Mouse (Mus musculus) MEL (cell line): Measurements from ENCODE around the gene Lcmt2. TPM values are rescaled to one million over a fixed set of nuclear protein-coding genes. Genes with fewer than 3 reads are reported as not detected.
"Not testable (repeated sequence)": the region's sequence is repeated elsewhere in the genome, so short reads cannot be mapped to it uniquely, and the experiment has no call there.

Experiments
- DNase-seq: peaks from one replicate; pipeline ENCODE4 v3.0.0; 2011; ENCODE audit warnings: low read depth, low spot score
- H3K27ac ChIP-seq: 2 replicates; pipeline ENCODE4 v1.5.1; 2012; ENCODE audit warnings: low read depth, mild to moderate bottlenecking, control low read depth, low read length, moderate library complexity; ENCODE audit not compliant: control insufficient read depth
- H3K27me3 ChIP-seq, 2 experiments: fragments of 150-350 bp in 1 of 2; sonication (generic) in 1 of 2; 2 replicates each; pipeline ENCODE4 v1.6.1; 2012; ENCODE audit warnings: low read length in 2 of 2, mild to moderate bottlenecking in 2 of 2, improper control_type of control experiment in 1 of 2, moderate library complexity in 1 of 2; ENCODE audit not compliant: insufficient read depth in 2 of 2, control insufficient read depth in 1 of 2
- H3K36me3 ChIP-seq, 2 experiments: 2 replicates each; pipeline ENCODE4 v1.6.1; 2012 to 2014; ENCODE audit warnings: low read length in 2 of 2, improper control_type of control experiment in 1 of 2, inconsistent platforms in 1 of 2, mild to moderate bottlenecking in 1 of 2; ENCODE audit not compliant: insufficient read depth in 2 of 2, control insufficient read depth in 1 of 2
- H3K4me1 ChIP-seq, 2 experiments: fragments of 150-350 bp in 1 of 2; sonication (generic) in 1 of 2; 2 replicates each; pipeline ENCODE4 v1.6.1; 2012; ENCODE audit warnings: low read length in 2 of 2, improper control_type of control experiment in 1 of 2, mild to moderate bottlenecking in 1 of 2; ENCODE audit not compliant: insufficient read depth in 2 of 2, control insufficient read depth in 1 of 2
- H3K4me3 ChIP-seq, 2 experiments: fragments of 150-350 bp in 1 of 2; sonication (generic) in 1 of 2; 2 replicates each; pipeline ENCODE4 v1.5.1; 2012; ENCODE audit warnings: low read depth in 2 of 2, low read length in 2 of 2, mild to moderate bottlenecking in 2 of 2, moderate library complexity in 2 of 2, control low read depth in 1 of 2, improper control_type of control experiment in 1 of 2; ENCODE audit not compliant: control insufficient read depth in 1 of 2, insufficient read depth in 1 of 2
- H3K79me2 ChIP-seq: 2 replicates; pipeline ENCODE4 v1.6.1; 2012; ENCODE audit warnings: mild to moderate bottlenecking, low read length, moderate library complexity; ENCODE audit not compliant: control insufficient read depth, poor library complexity, insufficient read depth
- H3K9ac ChIP-seq: 2 replicates; pipeline ENCODE4 v1.6.1; 2012; ENCODE audit warnings: low read depth, mild to moderate bottlenecking, control low read depth, low read length, moderate library complexity; ENCODE audit not compliant: control insufficient read depth, poor library complexity, severe bottlenecking
- H3K9me3 ChIP-seq: fragments of 150-350 bp; sonication (generic); replicated peaks from 2 replicates; pipeline ENCODE4 v1.6.1; 2012; ENCODE audit warnings: mild to moderate bottlenecking, low read length, improper control_type of control experiment, moderate library complexity; ENCODE audit not compliant: insufficient read depth
- BHLHE40 ChIP-seq: IDR thresholded peaks from 2 replicates; pipeline ENCODE4 v1.6.1; 2012; ENCODE audit warnings: low read depth, mild to moderate bottlenecking, inconsistent platforms, low read length, improper control_type of control experiment, borderline replicate concordance
- CHD1 ChIP-seq: IDR thresholded peaks from 2 replicates; pipeline ENCODE4 v1.6.1; 2012; ENCODE audit warnings: low read depth, mild to moderate bottlenecking, inconsistent platforms, low read length, improper control_type of control experiment
- CHD2 ChIP-seq: IDR thresholded peaks from 2 replicates; pipeline ENCODE4 v1.6.1; 2011; ENCODE audit warnings: low read length, improper control_type of control experiment
- CTCF ChIP-seq, 3 experiments: IDR thresholded peaks in 2 of 3; conservative IDR thresholded peaks in 1 of 3; 2 replicates each; pipeline ENCODE4 v1.5.1; 2011 to 2012; ENCODE audit warnings: low read length in 3 of 3, low read depth in 2 of 3, mild to moderate bottlenecking in 2 of 3, improper control_type of control experiment in 1 of 3, inconsistent platforms in 1 of 3, mixed read lengths in 1 of 3, moderate library complexity in 1 of 3; ENCODE audit not compliant: control insufficient read depth in 1 of 3, insufficient read depth in 1 of 3, poor library complexity in 1 of 3, severe bottlenecking in 1 of 3
- E2F4 ChIP-seq: IDR thresholded peaks from 2 replicates; pipeline ENCODE4 v1.6.1; 2011; ENCODE audit warnings: low read depth, low read length, improper control_type of control experiment, borderline replicate concordance
- ELF1 ChIP-seq: IDR thresholded peaks from 2 replicates; pipeline ENCODE4 v1.6.1; 2014; ENCODE audit warnings: low read depth, mild to moderate bottlenecking, inconsistent platforms, low read length, improper control_type of control experiment, moderate library complexity
- EP300 ChIP-seq, 2 experiments: IDR thresholded peaks; 2 replicates each; pipeline ENCODE4 v1.6.1; 2011; ENCODE audit warnings: improper control_type of control experiment in 2 of 2, low read length in 2 of 2, low read depth in 1 of 2, mild to moderate bottlenecking in 1 of 2
- GABPA ChIP-seq: IDR thresholded peaks from 2 replicates; pipeline ENCODE4 v1.6.1; 2012; ENCODE audit warnings: low read depth, mild to moderate bottlenecking, inconsistent platforms, low read length, improper control_type of control experiment, moderate library complexity
- GATA1 ChIP-seq: IDR thresholded peaks from 2 replicates; pipeline ENCODE4 v1.6.1; 2011; ENCODE audit warnings: low read depth, low read length, improper control_type of control experiment
- JUND ChIP-seq: IDR thresholded peaks from 2 replicates; pipeline ENCODE4 v1.6.1; 2011; ENCODE audit warnings: low read depth, mild to moderate bottlenecking, improper control_type of control experiment, low read length
- MXI1 ChIP-seq: IDR thresholded peaks from 2 replicates; pipeline ENCODE4 v1.6.1; 2011; ENCODE audit warnings: mild to moderate bottlenecking, low read depth, low read length, improper control_type of control experiment
- MYB ChIP-seq: IDR thresholded peaks from 2 replicates; pipeline ENCODE4 v1.6.1; 2011; ENCODE audit warnings: mild to moderate bottlenecking, low read depth, low read length, improper control_type of control experiment
- MYC ChIP-seq: IDR thresholded peaks from 2 replicates; pipeline ENCODE4 v1.6.1; 2011; ENCODE audit warnings: low read depth, mild to moderate bottlenecking, low read length, improper control_type of control experiment, moderate library complexity
- NELFE ChIP-seq: IDR thresholded peaks from 2 replicates; pipeline ENCODE4 v1.6.1; 2011; ENCODE audit warnings: low read depth, low read length, improper control_type of control experiment
- SIN3A ChIP-seq: IDR thresholded peaks from 2 replicates; pipeline ENCODE4 v1.6.1; 2012; ENCODE audit warnings: low read length, improper control_type of control experiment, inconsistent platforms
- SMC3 ChIP-seq: IDR thresholded peaks from 2 replicates; pipeline ENCODE4 v1.6.1; 2011; ENCODE audit warnings: low read depth, low read length, improper control_type of control experiment
- TBP ChIP-seq: IDR thresholded peaks from 2 replicates; pipeline ENCODE4 v1.8.0; 2011; ENCODE audit warnings: low read depth, low read length, improper control_type of control experiment
- TCF12 ChIP-seq: IDR thresholded peaks from 2 replicates; pipeline ENCODE4 v1.6.1; 2014; ENCODE audit warnings: low read depth, mild to moderate bottlenecking, inconsistent platforms, low read length, improper control_type of control experiment, moderate library complexity
- ZC3H11A ChIP-seq: IDR thresholded peaks from 2 replicates; pipeline ENCODE4 v1.6.1; 2012; ENCODE audit warnings: low read depth, mild to moderate bottlenecking, inconsistent platforms, low read length, improper control_type of control experiment
- ZKSCAN1 ChIP-seq: IDR thresholded peaks from 2 replicates; pipeline ENCODE4 v1.6.1; 2012; ENCODE audit warnings: low read depth, mild to moderate bottlenecking, inconsistent platforms, low read length, improper control_type of control experiment, moderate library complexity
- ZNF384 ChIP-seq: IDR thresholded peaks from 2 replicates; pipeline ENCODE4 v1.6.1; 2012; ENCODE audit warnings: low read depth, mild to moderate bottlenecking, inconsistent platforms, low read length, improper control_type of control experiment
- polyA plus RNA-seq, 2 experiments: library from polyadenylated mRNA; stranded (reverse) in 1 of 2; unstranded in 1 of 2; fragments of >175 nt in 1 of 2; fragments of >200 nt in 1 of 2; gene quantifications; 2 replicates each; pipeline versions ENCODE4 v1.2.1 to v1.2.4; 2012; ENCODE audit warnings: low replicate concordance in 2 of 2, low read depth in 1 of 2; ENCODE audit not compliant: insufficient read length in 2 of 2, insufficient read depth in 1 of 2, missing spikeins in 1 of 2
- total RNA-seq: library from RNA; depleted of rRNA; stranded (reverse); fragments of 300-350 nt; gene quantifications from 2 replicates; pipeline ENCODE4 v1.2.3, GENCODE M21; 2012

Lcmt2 gene
- total and polyA plus RNA-seq, 3 experiments: 12.9 to 13.2 TPM; not detected in 1

GRCm38 (mm10) chr2:121126302-121126701 lies 14.2 kb downstream of the Lcmt2 start:
- H3K4me1 ChIP-seq: peaks cover 9 to 12% of the 10 kb centered on the region in 2 experiments
- not testable (repeated sequence) for H3K9ac ChIP-seq, H3K9me3 ChIP-seq, H3K27me3 ChIP-seq, H3K27ac ChIP-seq, H3K79me2 ChIP-seq, H3K4me3 ChIP-seq, H3K36me3 ChIP-seq
- DNase-seq: peak; percentile 57
- TF ChIP-seq SIN3A (0 out of 2 replicates have a peak, but pooled peaks have one; percentile 2), TBP (peak; percentile 96), GATA1 (0 out of 2 replicates have a peak, but pooled peaks have one; percentile 3), EP300 (IDR thresholded peaks at IDR 0.05; ENCODE audit: low read depth in 1 of 2, low read length in 2 of 2) (peak in 1 of 2 experiments; percentile 63; a peak in 1 of 4 replicates)

DNA sequence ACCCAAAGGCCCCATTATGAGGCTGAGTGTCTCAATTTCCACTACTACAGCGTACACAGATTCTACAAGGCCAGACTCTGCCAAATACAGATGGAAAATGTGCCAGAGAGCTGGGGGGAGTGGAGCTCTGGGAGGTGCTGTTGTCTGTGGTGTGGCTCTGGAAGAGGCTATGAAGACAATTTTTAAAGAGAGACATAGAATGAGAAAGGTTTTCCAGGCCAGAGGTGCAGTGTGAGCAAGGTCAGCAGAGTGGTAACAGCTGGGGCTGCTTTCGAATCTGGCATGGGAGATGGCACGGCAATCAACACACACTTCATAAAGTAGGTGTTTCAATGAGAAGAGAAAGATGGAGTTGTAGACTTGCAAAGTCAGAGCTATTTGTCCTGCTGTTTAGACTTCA lies 21.2 kb downstream of the Lcmt2 start:
- Histone ChIP-seq H3K4me1 (peaks cover 0 to 3% of the 10 kb centered on the region in 2 experiments; a peak in 1 of 4 replicates), H3K27ac (no peak overlapping the region), H3K9me3 (no peaks in the 10 kb centered on the region), H3K27me3 (peaks cover 7 to 22% of the 10 kb centered on the region in 2 experiments), H3K4me3 (no peak overlapping the region), H3K9ac (no peak overlapping the region), H3K79me2 (no peaks in the 10 kb centered on the region), H3K36me3 (no peaks in the 10 kb centered on the region)
- no peak for DNase-seq
- no peak for TF ChIP-seq BHLHE40
- no peak for TF ChIP-seq CHD2
- no peak for TF ChIP-seq ZC3H11A
- no peak for TF ChIP-seq SMC3
- TF ChIP-seq GABPA: no peak
- TF ChIP-seq CTCF (IDR thresholded peaks at IDR 0.05 in 2 of 3, conservative IDR thresholded peaks at IDR 0.05 in 1 of 3; ENCODE audit: control insufficient read depth in 1 of 3, insufficient read depth in 1 of 3, low read depth in 2 of 3, low read length in 3 of 3, poor library complexity in 1 of 3, severe bottlenecking in 1 of 3): no peak
- TF ChIP-seq JUND: no peak
- TF ChIP-seq GATA1: no peak
- TF ChIP-seq SIN3A: no peak
- no peak for TF ChIP-seq MXI1
- no peak for TF ChIP-seq ELF1
- no peak for TF ChIP-seq ZNF384
- TF ChIP-seq CHD1: no peak
- no peak for TF ChIP-seq MYC
- TF ChIP-seq MYB: no peak
- no peak for TF ChIP-seq TCF12
- no peak for TF ChIP-seq EP300 (IDR thresholded peaks at IDR 0.05; ENCODE audit: low read depth in 1 of 2, low read length in 2 of 2)
- no peak for TF ChIP-seq ZKSCAN1
- TF ChIP-seq NELFE: no peak
- TF ChIP-seq E2F4: no peak
